Mouse (Mus musculus) lung, adult 2 months (tissue): ENCODE data around the gene Fbxl20.

Source experiments
- CTCF ChIP-seq: fragments of 200-500 bp; IDR thresholded peaks from 2 replicates; pipeline ENCODE4 v1.5.1; 2011; ENCODE audit warnings: mild to moderate bottlenecking, low read length, control low read depth; ENCODE audit not compliant: insufficient read depth
- POLR2A ChIP-seq: fragments of 200-500 bp; IDR thresholded peaks from 2 replicates; pipeline ENCODE4 v1.6.1; 2011; ENCODE audit warnings: low read depth, mild to moderate bottlenecking, control low read depth, low read length, borderline replicate concordance; ENCODE audit errors: extremely low read depth

GRCm38 (mm10) chr11:98134951-98135350 lies 15.3 kb downstream of the Fbxl20 start:
- TF ChIP-seq CTCF, result no peak
- TF ChIP-seq POLR2A, result no peak
